Mouse (Mus musculus) MEL (cell line): Measurements from ENCODE around the gene Trmt112. TPM values are rescaled to one million over a fixed set of nuclear protein-coding genes. Genes with fewer than 3 reads are reported as not detected.

Experiments
- DNase-seq: peaks from one replicate; pipeline ENCODE4 v3.0.0; 2011; ENCODE audit warnings: low read depth, low spot score
- H3K27ac ChIP-seq: 2 replicates; pipeline ENCODE4 v1.5.1; 2012; ENCODE audit warnings: low read depth, mild to moderate bottlenecking, control low read depth, low read length, moderate library complexity; ENCODE audit not compliant: control insufficient read depth
- H3K27me3 ChIP-seq, 2 experiments: fragments of 150-350 bp in 1 of 2; sonication (generic) in 1 of 2; 2 replicates each; pipeline ENCODE4 v1.6.1; 2012; ENCODE audit warnings: low read length in 2 of 2, mild to moderate bottlenecking in 2 of 2, improper control_type of control experiment in 1 of 2, moderate library complexity in 1 of 2; ENCODE audit not compliant: insufficient read depth in 2 of 2, control insufficient read depth in 1 of 2
- H3K36me3 ChIP-seq, 2 experiments: 2 replicates each; pipeline ENCODE4 v1.6.1; 2012 to 2014; ENCODE audit warnings: low read length in 2 of 2, improper control_type of control experiment in 1 of 2, inconsistent platforms in 1 of 2, mild to moderate bottlenecking in 1 of 2; ENCODE audit not compliant: insufficient read depth in 2 of 2, control insufficient read depth in 1 of 2
- H3K4me1 ChIP-seq, 2 experiments: fragments of 150-350 bp in 1 of 2; sonication (generic) in 1 of 2; 2 replicates each; pipeline ENCODE4 v1.6.1; 2012; ENCODE audit warnings: low read length in 2 of 2, improper control_type of control experiment in 1 of 2, mild to moderate bottlenecking in 1 of 2; ENCODE audit not compliant: insufficient read depth in 2 of 2, control insufficient read depth in 1 of 2
- H3K4me3 ChIP-seq, 2 experiments: fragments of 150-350 bp in 1 of 2; sonication (generic) in 1 of 2; 2 replicates each; pipeline ENCODE4 v1.5.1; 2012; ENCODE audit warnings: low read depth in 2 of 2, low read length in 2 of 2, mild to moderate bottlenecking in 2 of 2, moderate library complexity in 2 of 2, control low read depth in 1 of 2, improper control_type of control experiment in 1 of 2; ENCODE audit not compliant: control insufficient read depth in 1 of 2, insufficient read depth in 1 of 2
- H3K79me2 ChIP-seq: 2 replicates; pipeline ENCODE4 v1.6.1; 2012; ENCODE audit warnings: mild to moderate bottlenecking, low read length, moderate library complexity; ENCODE audit not compliant: control insufficient read depth, poor library complexity, insufficient read depth
- H3K9ac ChIP-seq: 2 replicates; pipeline ENCODE4 v1.6.1; 2012; ENCODE audit warnings: low read depth, mild to moderate bottlenecking, control low read depth, low read length, moderate library complexity; ENCODE audit not compliant: control insufficient read depth, poor library complexity, severe bottlenecking
- H3K9me3 ChIP-seq: fragments of 150-350 bp; sonication (generic); replicated peaks from 2 replicates; pipeline ENCODE4 v1.6.1; 2012; ENCODE audit warnings: mild to moderate bottlenecking, low read length, improper control_type of control experiment, moderate library complexity; ENCODE audit not compliant: insufficient read depth
- CTCF ChIP-seq, 3 experiments: IDR thresholded peaks in 2 of 3; conservative IDR thresholded peaks in 1 of 3; 2 replicates each; pipeline ENCODE4 v1.5.1; 2011 to 2012; ENCODE audit warnings: low read length in 3 of 3, low read depth in 2 of 3, mild to moderate bottlenecking in 2 of 3, improper control_type of control experiment in 1 of 3, inconsistent platforms in 1 of 3, mixed read lengths in 1 of 3, moderate library complexity in 1 of 3; ENCODE audit not compliant: control insufficient read depth in 1 of 3, insufficient read depth in 1 of 3, poor library complexity in 1 of 3, severe bottlenecking in 1 of 3
- ELF1 ChIP-seq: IDR thresholded peaks from 2 replicates; pipeline ENCODE4 v1.6.1; 2014; ENCODE audit warnings: low read depth, mild to moderate bottlenecking, inconsistent platforms, low read length, improper control_type of control experiment, moderate library complexity
- GATA1 ChIP-seq: IDR thresholded peaks from 2 replicates; pipeline ENCODE4 v1.6.1; 2011; ENCODE audit warnings: low read depth, low read length, improper control_type of control experiment
- HCFC1 ChIP-seq: IDR thresholded peaks from 2 replicates; pipeline ENCODE4 v1.6.1; 2012; ENCODE audit warnings: low read depth, mild to moderate bottlenecking, inconsistent platforms, low read length, improper control_type of control experiment, moderate library complexity
- MXI1 ChIP-seq: IDR thresholded peaks from 2 replicates; pipeline ENCODE4 v1.6.1; 2011; ENCODE audit warnings: mild to moderate bottlenecking, low read depth, low read length, improper control_type of control experiment
- MYB ChIP-seq: IDR thresholded peaks from 2 replicates; pipeline ENCODE4 v1.6.1; 2011; ENCODE audit warnings: mild to moderate bottlenecking, low read depth, low read length, improper control_type of control experiment
- NELFE ChIP-seq: IDR thresholded peaks from 2 replicates; pipeline ENCODE4 v1.6.1; 2011; ENCODE audit warnings: low read depth, low read length, improper control_type of control experiment
- POLR2A ChIP-seq, 2 experiments: IDR thresholded peaks; 2 replicates each; pipeline ENCODE4 v1.6.1; 2011 to 2012; ENCODE audit warnings: low read length in 2 of 2, mild to moderate bottlenecking in 2 of 2, control low read depth in 1 of 2, improper control_type of control experiment in 1 of 2, low read depth in 1 of 2, moderate library complexity in 1 of 2; ENCODE audit not compliant: control insufficient read depth in 1 of 2, insufficient read depth in 1 of 2, poor library complexity in 1 of 2
- POLR2AphosphoS2 ChIP-seq: IDR thresholded peaks from 2 replicates; pipeline ENCODE4 v1.6.1; 2011; ENCODE audit warnings: low read length, improper control_type of control experiment
- UBTF ChIP-seq: IDR thresholded peaks from 2 replicates; pipeline ENCODE4 v1.6.1; 2012; ENCODE audit warnings: low read depth, mild to moderate bottlenecking, inconsistent platforms, low read length, improper control_type of control experiment, moderate library complexity, borderline replicate concordance; ENCODE audit not compliant: insufficient read depth
- USF1 ChIP-seq: IDR thresholded peaks from 2 replicates; pipeline ENCODE4 v1.6.1; 2014; ENCODE audit warnings: low read depth, mild to moderate bottlenecking, inconsistent platforms, low read length, improper control_type of control experiment, moderate library complexity
- ZKSCAN1 ChIP-seq: IDR thresholded peaks from 2 replicates; pipeline ENCODE4 v1.6.1; 2012; ENCODE audit warnings: low read depth, mild to moderate bottlenecking, inconsistent platforms, low read length, improper control_type of control experiment, moderate library complexity
- polyA plus RNA-seq, 2 experiments: library from polyadenylated mRNA; stranded (reverse) in 1 of 2; unstranded in 1 of 2; fragments of >175 nt in 1 of 2; fragments of >200 nt in 1 of 2; gene quantifications; 2 replicates each; pipeline versions ENCODE4 v1.2.1 to v1.2.4; 2012; ENCODE audit warnings: low replicate concordance in 2 of 2, low read depth in 1 of 2; ENCODE audit not compliant: insufficient read length in 2 of 2, insufficient read depth in 1 of 2, missing spikeins in 1 of 2
- total RNA-seq: library from RNA; depleted of rRNA; stranded (reverse); fragments of 300-350 nt; gene quantifications from 2 replicates; pipeline ENCODE4 v1.2.3, GENCODE M21; 2012

Trmt112 gene
- total and polyA plus RNA-seq, 3 experiments: 294 to 319 TPM; not detected in 1

GRCm38 (mm10) chr19:6876799-6877198 is 32.7 kb upstream of the Trmt112 start:
- Histone ChIP-seq H3K9me3 (no peaks in the 10 kb centered on the region), H3K4me3 (no peak overlapping the region), H3K27me3 (no peaks in the 10 kb centered on the region), H3K27ac (no peak overlapping the region), H3K36me3 (no peaks in the 10 kb centered on the region; a peak in 1 of 4 replicates), H3K9ac (no peak overlapping the region), H3K4me1 (peaks cover 0 to 5% of the 10 kb centered on the region in 2 experiments; a peak in 1 of 4 replicates), H3K79me2 (no peaks in the 10 kb centered on the region)
- DNase-seq: no peak
- TF ChIP-seq POLR2AphosphoS2 (no peak), USF1 (peak; percentile 63)

- Histone ChIP-seq H3K4me1 (peaks cover 0 to 3% of the 10 kb centered on the region in 2 experiments; a peak in 1 of 4 replicates), H3K4me3 (no peak overlapping the region), H3K9ac (no peak overlapping the region), H3K9me3 (no peaks in the 10 kb centered on the region), H3K27me3 (no peaks in the 10 kb centered on the region), H3K36me3 (no peaks in the 10 kb centered on the region), H3K79me2 (no peaks in the 10 kb centered on the region), H3K27ac (no peak overlapping the region)
- no peak for TF ChIP-seq UBTF
- no peak for TF ChIP-seq HCFC1
- TF ChIP-seq MXI1: no peak
- no peak for TF ChIP-seq POLR2A (IDR thresholded peaks at IDR 0.05; ENCODE audit: control insufficient read depth in 1 of 2, insufficient read depth in 1 of 2, low read depth in 1 of 2, low read length in 2 of 2, poor library complexity in 1 of 2)
- no peak for TF ChIP-seq ELF1
- TF ChIP-seq GATA1: no peak
- TF ChIP-seq ZKSCAN1: no peak
- TF ChIP-seq CTCF (IDR thresholded peaks at IDR 0.05 in 2 of 3, conservative IDR thresholded peaks at IDR 0.05 in 1 of 3; ENCODE audit: control insufficient read depth in 1 of 3, insufficient read depth in 1 of 3, low read depth in 2 of 3, low read length in 3 of 3, poor library complexity in 1 of 3, severe bottlenecking in 1 of 3): no peak
- TF ChIP-seq, all 39 proteins: peak for 0
- no peak for DNase-seq
Observed at GRCm38 (mm10) chr19:6877965-6878364, 31.5 kb upstream of the Trmt112 start.

- Histone ChIP-seq H3K9ac (peak overlapping the region; percentile 40; the same call in 1 of the 2 replicates), H3K4me3 (no peak overlapping the region), H3K4me1 (peaks cover 3 to 20% of the 10 kb centered on the region in 2 experiments)
Observed at GRCm38 (mm10) chr19:6892512-6892911, 17.0 kb upstream of the Trmt112 start.

More at GRCm38 (mm10) chr19:6892512-6892911, 17.0 kb upstream of the Trmt112 start:
- TF ChIP-seq MYB (no peak), NELFE (0 out of 2 replicates have a peak, but pooled peaks have one; percentile 26), USF1 (no peak)
- Histone ChIP-seq H3K27me3 (no peaks in the 10 kb centered on the region), H3K36me3 (peaks cover 0 to 15% of the 10 kb centered on the region in 2 experiments; a peak in 2 of 4 replicates), H3K9me3 (no peaks in the 10 kb centered on the region), H3K79me2 (peaks cover 8% of the 10 kb centered on the region), H3K27ac (no peak overlapping the region)
- peak; percentile 45 for DNase-seq
